Mouse (Mus musculus): ENCODE data around the gene Dnajc1. TPM values are rescaled to one million over a fixed set of nuclear protein-coding genes. Genes with fewer than 3 reads are reported as not detected.

Gene Dnajc1
- polyA plus RNA-seq, 1 experiment: 14.5 TPM

GRCm38 (mm10) chr2:18229279-18229678 lies 163.4 kb downstream of the Dnajc1 start:
- Histone ChIP-seq H3K4me3 (ENCODE audit: insufficient read depth, low read depth, low read length) (no peak overlapping the region), H3K4me1 (ENCODE audit: control insufficient read depth, insufficient read depth, insufficient read length, low read length) (peaks cover 3% of the 10 kb centered on the region; the same call in 1 of the 2 replicates), H3K27ac (replicated peaks; ENCODE audit: low read depth, low read length) (no peak overlapping the region)

- peaks cover 3% of the 10 kb centered on the region; the same call in 1 of the 2 replicates for H3K4me1 ChIP-seq (ENCODE audit: control insufficient read depth, insufficient read depth, insufficient read length, low read length)
- H3K27ac ChIP-seq (replicated peaks; ENCODE audit: low read depth, low read length): no peak overlapping the region
- no peak overlapping the region for H3K4me3 ChIP-seq (ENCODE audit: insufficient read depth, low read depth, low read length)
These were observed 164.1 kb downstream of the Dnajc1 start for GRCm38 (mm10) chr2:18228486-18229062.

GRCm38 (mm10) chr2:18219569-18219968 lies 173.1 kb downstream of the Dnajc1 start:
- H3K4me3 ChIP-seq (ENCODE audit: insufficient read depth, low read depth, low read length): no peak overlapping the region
- no peaks in the 10 kb centered on the region for H3K4me1 ChIP-seq (ENCODE audit: control insufficient read depth, insufficient read depth, insufficient read length, low read length)
- no peak overlapping the region for H3K27ac ChIP-seq (replicated peaks; ENCODE audit: low read depth, low read length)

- Histone ChIP-seq H3K4me1 (ENCODE audit: control insufficient read depth, insufficient read depth, insufficient read length, low read length) (no peaks in the 10 kb centered on the region), H3K4me3 (ENCODE audit: insufficient read depth, low read depth, low read length) (no peak overlapping the region), H3K27ac (replicated peaks; ENCODE audit: low read depth, low read length) (no peak overlapping the region)
These were observed 173.5 kb downstream of the Dnajc1 start for GRCm38 (mm10) chr2:18219136-18219535.

GRCm38 (mm10) chr2:18218500-18218899 lies 174.1 kb downstream of the Dnajc1 start:
- Histone ChIP-seq H3K27ac (replicated peaks; ENCODE audit: low read depth, low read length) (no peak overlapping the region), H3K4me3 (ENCODE audit: insufficient read depth, low read depth, low read length) (no peak overlapping the region), H3K4me1 (ENCODE audit: control insufficient read depth, insufficient read depth, insufficient read length, low read length) (no peaks in the 10 kb centered on the region)

- no peak overlapping the region for H3K4me3 ChIP-seq (ENCODE audit: insufficient read depth, low read depth, low read length)
- H3K4me1 ChIP-seq (ENCODE audit: control insufficient read depth, insufficient read depth, insufficient read length, low read length): no peaks in the 10 kb centered on the region
- no peak overlapping the region for H3K27ac ChIP-seq (replicated peaks; ENCODE audit: low read depth, low read length)
These were observed 174.8 kb downstream of the Dnajc1 start for GRCm38 (mm10) chr2:18217867-18218266.

GRCm38 (mm10) chr2:18214031-18214430 lies 178.6 kb downstream of the Dnajc1 start:
- Histone ChIP-seq H3K4me3 (ENCODE audit: insufficient read depth, low read depth, low read length) (no peak overlapping the region), H3K4me1 (ENCODE audit: control insufficient read depth, insufficient read depth, insufficient read length, low read length) (no peaks in the 10 kb centered on the region), H3K27ac (replicated peaks; ENCODE audit: low read depth, low read length) (no peak overlapping the region)

GRCm38 (mm10) chr2:18209948-18210347 lies 182.7 kb downstream of the Dnajc1 start:
- H3K4me1 ChIP-seq (ENCODE audit: control insufficient read depth, insufficient read depth, insufficient read length, low read length): no peaks in the 10 kb centered on the region
- no peak overlapping the region for H3K4me3 ChIP-seq (ENCODE audit: insufficient read depth, low read depth, low read length)
- no peak overlapping the region for H3K27ac ChIP-seq (replicated peaks; ENCODE audit: low read depth, low read length)

- Histone ChIP-seq H3K4me1 (ENCODE audit: control insufficient read depth, insufficient read depth, insufficient read length, low read length) (no peaks in the 10 kb centered on the region), H3K4me3 (ENCODE audit: insufficient read depth, low read depth, low read length) (no peak overlapping the region), H3K27ac (replicated peaks; ENCODE audit: low read depth, low read length) (no peak overlapping the region)
These were observed 183.3 kb downstream of the Dnajc1 start for GRCm38 (mm10) chr2:18209211-18209823.

- H3K27ac ChIP-seq (replicated peaks; ENCODE audit: low read depth, low read length): no peak overlapping the region
- no peak overlapping the region for H3K4me3 ChIP-seq (ENCODE audit: insufficient read depth, low read depth, low read length)
- no peaks in the 10 kb centered on the region for H3K4me1 ChIP-seq (ENCODE audit: control insufficient read depth, insufficient read depth, insufficient read length, low read length)
These were observed 184.1 kb downstream of the Dnajc1 start for GRCm38 (mm10) chr2:18208578-18208977.

GRCm38 (mm10) chr2:18206811-18207210 lies 185.8 kb downstream of the Dnajc1 start:
- H3K27ac ChIP-seq (replicated peaks; ENCODE audit: low read depth, low read length): no peak overlapping the region
- H3K4me1 ChIP-seq (ENCODE audit: control insufficient read depth, insufficient read depth, insufficient read length, low read length): no peaks in the 10 kb centered on the region
- H3K4me3 ChIP-seq (ENCODE audit: insufficient read depth, low read depth, low read length): no peak overlapping the region

GRCm38 (mm10) chr2:18205118-18205517 lies 187.5 kb downstream of the Dnajc1 start:
- Histone ChIP-seq H3K27ac (replicated peaks; ENCODE audit: low read depth, low read length) (no peak overlapping the region), H3K4me1 (ENCODE audit: control insufficient read depth, insufficient read depth, insufficient read length, low read length) (no peaks in the 10 kb centered on the region), H3K4me3 (ENCODE audit: insufficient read depth, low read depth, low read length) (no peak overlapping the region)

- H3K27ac ChIP-seq (replicated peaks; ENCODE audit: low read depth, low read length): no peak overlapping the region
- H3K4me3 ChIP-seq (ENCODE audit: insufficient read depth, low read depth, low read length): no peak overlapping the region
These were observed 189.7 kb downstream of the Dnajc1 start for GRCm38 (mm10) chr2:18202923-18203322.

GRCm38 (mm10) chr2:18201820-18202462 lies 190.7 kb downstream of the Dnajc1 start:
- H3K4me3 ChIP-seq (ENCODE audit: insufficient read depth, low read depth, low read length): no peak overlapping the region
- no peaks in the 10 kb centered on the region for H3K4me1 ChIP-seq (ENCODE audit: control insufficient read depth, insufficient read depth, insufficient read length, low read length)
- no peak overlapping the region for H3K27ac ChIP-seq (replicated peaks; ENCODE audit: low read depth, low read length)

More at GRCm38 (mm10) chr2:18202923-18203322, 189.7 kb downstream of the Dnajc1 start:
- H3K4me1 ChIP-seq (ENCODE audit: control insufficient read depth, insufficient read depth, insufficient read length, low read length): no peaks in the 10 kb centered on the region

GRCm38 (mm10) chr2:18195691-18196396 lies 196.8 kb downstream of the Dnajc1 start:
- Histone ChIP-seq H3K4me1 (ENCODE audit: control insufficient read depth, insufficient read depth, insufficient read length, low read length) (no peaks in the 10 kb centered on the region), H3K27ac (replicated peaks; ENCODE audit: low read depth, low read length) (no peak overlapping the region), H3K4me3 (ENCODE audit: insufficient read depth, low read depth, low read length) (no peak overlapping the region)
